Mouse (Mus musculus) hindbrain, embryonic 16.5 days (tissue): ENCODE measurements at regions not wholly inside any gene's neighbourhood (a gene's known extent, or its start where the extent isn't known, plus 50 kb on each side); places are given as distances from the start of the nearest gene placed in this dataset.

Source experiments
- ATAC-seq: fragments of 200-750 bp; cut with Nextera tagmentation; 2 replicates; pipeline ENCODE4 v1.8.0; 2017; ENCODE audit warnings: moderate TSS enrichment, moderate library complexity
- H3K27ac ChIP-seq: fragments of 300-500 bp; sonication (generic); 2 replicates; pipeline ENCODE4 v1.5.1; 2014; ENCODE audit warnings: low read depth, mild to moderate bottlenecking, control low read depth, low read length, moderate library complexity
- H3K27me3 ChIP-seq: fragments of 300-500 bp; sonication (generic); replicated peaks from 2 replicates; pipeline ENCODE4 v1.6.1; 2014; ENCODE audit warnings: low read length; ENCODE audit not compliant: control insufficient read depth, insufficient read depth
- H3K36me3 ChIP-seq: fragments of 300-500 bp; sonication (generic); 2 replicates; pipeline ENCODE4 v1.6.1; 2014; ENCODE audit warnings: mild to moderate bottlenecking, low read length, moderate library complexity, mixed read lengths; ENCODE audit not compliant: control insufficient read depth, insufficient read depth
- H3K4me1 ChIP-seq: fragments of 300-500 bp; sonication (generic); 2 replicates; pipeline ENCODE4 v1.6.1; 2014; ENCODE audit warnings: low read depth, low read length; ENCODE audit not compliant: control insufficient read depth, insufficient read depth
- H3K4me2 ChIP-seq: fragments of 300-500 bp; sonication (generic); 2 replicates; pipeline ENCODE4 v1.6.1; 2014; ENCODE audit warnings: mild to moderate bottlenecking, low read length, control low read depth, moderate library complexity
- H3K4me3 ChIP-seq: fragments of 300-500 bp; sonication (generic); 2 replicates; pipeline ENCODE4 v1.5.1; 2014; ENCODE audit warnings: mild to moderate bottlenecking, low read length, control low read depth, moderate library complexity
- H3K9ac ChIP-seq: fragments of 300-500 bp; sonication (generic); 2 replicates; pipeline ENCODE4 v1.6.1; 2014; ENCODE audit warnings: low read depth, mild to moderate bottlenecking, control low read depth, low read length, moderate library complexity
- H3K9me3 ChIP-seq: fragments of 300-500 bp; sonication (generic); 2 replicates; pipeline ENCODE4 v1.6.1; 2014; ENCODE audit warnings: mild to moderate bottlenecking, low read length, moderate library complexity; ENCODE audit not compliant: control insufficient read depth
- WGBS: fragments of 180-500 bp; shearing (Covaris S2); extraction: QIAGEN DNeasy Blood & Tissue Kit; methylation state at CpG from one replicate; pipeline ENCODE4 v1.1.7; 2014; 5-methylcytosine and 5-hydroxymethylcytosine counted together

DNA sequence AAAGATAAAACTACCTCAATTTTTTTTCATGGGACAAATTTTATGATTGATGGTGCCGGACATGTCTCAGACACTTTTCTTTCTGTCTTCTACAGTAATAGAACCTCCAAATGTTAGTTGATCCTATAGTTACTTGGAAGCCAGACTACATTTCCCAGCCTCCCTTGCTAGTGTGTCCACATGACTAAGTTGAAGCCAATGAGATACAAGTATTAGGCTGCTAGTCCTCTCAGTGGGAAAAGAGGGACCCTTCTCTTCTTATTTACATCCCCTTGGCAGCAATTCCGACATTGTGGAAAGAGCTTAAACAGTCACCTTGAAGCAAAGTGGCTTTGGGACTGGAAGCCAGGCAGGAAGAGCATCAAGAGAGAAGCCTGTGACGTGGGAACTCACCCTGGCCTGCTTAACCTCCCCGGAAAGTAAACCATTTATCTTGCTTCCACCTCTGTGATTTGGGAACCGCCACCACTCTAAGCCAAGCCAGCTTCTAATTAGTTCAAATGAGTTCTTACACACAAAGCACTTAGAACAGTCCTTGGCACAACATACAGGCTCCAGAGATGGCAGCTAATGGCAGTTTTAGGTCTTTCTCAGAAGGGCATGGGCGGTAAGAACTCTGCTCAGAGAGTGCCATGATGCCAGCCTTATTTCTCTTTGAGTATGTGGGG, 241.4 kb upstream of the Gm4791 start:
- peak; percentile 50; the same call in 1 of the 2 replicates for ATAC-seq
- no peak overlapping the region for H3K9ac ChIP-seq
- WGBS: 54% methylated on average over 6 of the region's 6 CpGs

DNA sequence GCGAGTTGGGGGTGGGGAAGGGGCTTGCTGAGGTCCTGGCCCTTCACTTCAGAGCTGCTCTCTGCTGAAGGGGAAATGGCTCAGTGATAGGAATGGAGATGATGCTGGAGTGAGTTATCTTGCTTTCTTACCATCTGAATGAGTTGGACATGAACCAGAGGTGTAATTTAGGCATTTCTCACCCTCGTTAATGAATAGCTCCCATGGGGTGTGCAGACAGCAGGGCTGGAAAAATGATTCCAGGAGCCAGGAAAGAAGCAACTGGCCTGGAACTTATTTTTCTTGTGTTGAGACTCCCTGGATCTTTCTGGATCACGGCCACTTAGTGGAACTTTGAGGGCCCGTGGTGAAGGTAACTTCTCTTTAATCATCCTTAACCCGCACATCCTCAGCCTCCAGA, 246.6 kb upstream of the Gm4791 start:
- Histone ChIP-seq H3K27ac (no peak overlapping the region), H3K4me1 (peaks cover 6% of the 10 kb centered on the region)
- 47% methylated on average over 5 of the region's 5 CpGs for WGBS

More for the DNA sequence above, 241.4 kb upstream of the Gm4791 start:
- no peak overlapping the region for H3K4me2 ChIP-seq
- H3K4me3 ChIP-seq: no peak overlapping the region
- H3K4me1 ChIP-seq: no peaks in the 10 kb centered on the region; the same call in none of the 2 replicates
- no peaks in the 10 kb centered on the region for H3K9me3 ChIP-seq
- no peaks in the 10 kb centered on the region for H3K27me3 ChIP-seq
- no peak overlapping the region; the same call in 1 of the 2 replicates for H3K27ac ChIP-seq
- no peaks in the 10 kb centered on the region for H3K36me3 ChIP-seq

DNA sequence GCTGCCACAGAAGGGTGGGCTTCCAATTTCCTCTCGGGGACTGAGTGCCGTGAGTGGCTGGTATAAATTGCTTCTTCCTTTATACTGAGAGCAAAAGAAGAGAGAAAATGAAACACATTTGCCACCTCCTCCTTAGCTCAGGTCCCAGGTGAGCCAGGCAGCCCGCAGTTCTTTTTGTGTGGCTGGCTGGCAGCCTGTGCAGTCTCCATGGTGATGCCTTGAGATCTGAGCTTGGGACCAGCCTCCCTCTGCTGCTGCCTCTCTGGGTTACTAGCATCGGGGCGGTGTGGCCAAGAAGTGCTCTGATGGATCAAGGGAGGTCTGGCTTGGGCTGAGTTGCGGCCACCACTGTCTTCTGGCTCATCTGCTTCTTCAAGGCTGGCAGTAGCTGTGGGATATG, 249.1 kb upstream of the Gm4791 start:
- H3K9ac ChIP-seq: no peak overlapping the region
- no peak overlapping the region for H3K27ac ChIP-seq
- no peaks in the 10 kb centered on the region for H3K36me3 ChIP-seq
- peak; percentile 64; the same call in 1 of the 2 replicates for ATAC-seq
- no peaks in the 10 kb centered on the region for H3K27me3 ChIP-seq
- H3K4me3 ChIP-seq: no peak overlapping the region
- 46% methylated on average over 6 of the region's 6 CpGs for WGBS
- no peaks in the 10 kb centered on the region for H3K9me3 ChIP-seq
- no peak overlapping the region for H3K4me2 ChIP-seq
- H3K4me1 ChIP-seq: peaks cover 6% of the 10 kb centered on the region

More for the DNA sequence above, 246.6 kb upstream of the Gm4791 start:
- no peaks in the 10 kb centered on the region for H3K36me3 ChIP-seq
- H3K27me3 ChIP-seq: no peaks in the 10 kb centered on the region
- no peak overlapping the region for H3K4me3 ChIP-seq
- no peak for ATAC-seq
- H3K9me3 ChIP-seq: no peaks in the 10 kb centered on the region
- no peak overlapping the region for H3K9ac ChIP-seq
- no peak overlapping the region for H3K4me2 ChIP-seq

DNA sequence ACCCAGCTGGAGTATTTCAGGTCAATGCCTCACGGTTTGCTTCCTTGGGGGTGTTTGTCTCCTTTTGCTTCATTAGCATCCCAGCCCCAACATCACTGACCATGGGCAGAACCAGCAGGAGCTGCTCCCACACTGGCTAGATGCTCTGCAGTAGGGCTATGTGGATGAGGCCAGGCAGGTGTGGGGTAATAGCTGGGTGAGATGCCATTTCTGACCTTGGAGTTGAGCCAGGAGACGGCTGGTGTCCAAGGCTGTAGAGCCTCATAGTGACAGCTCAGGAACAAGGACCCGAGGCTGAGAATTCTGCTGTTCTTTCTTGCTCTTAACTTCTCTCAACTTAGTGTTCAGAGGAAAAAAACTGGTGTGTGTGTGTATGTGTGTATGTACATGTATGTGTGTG, 252.3 kb upstream of the Gm4791 start:
- H3K27ac ChIP-seq: no peak overlapping the region
- no peak overlapping the region for H3K4me3 ChIP-seq
- H3K4me2 ChIP-seq: no peak overlapping the region
- no peak for ATAC-seq
- no peaks in the 10 kb centered on the region for H3K27me3 ChIP-seq
- H3K36me3 ChIP-seq: no peaks in the 10 kb centered on the region
- H3K9me3 ChIP-seq: no peaks in the 10 kb centered on the region
- WGBS: 74% methylated on average over 3 of the region's 3 CpGs
- H3K9ac ChIP-seq: no peak overlapping the region
- H3K4me1 ChIP-seq: peaks cover 6% of the 10 kb centered on the region; the same call in 1 of the 2 replicates

DNA sequence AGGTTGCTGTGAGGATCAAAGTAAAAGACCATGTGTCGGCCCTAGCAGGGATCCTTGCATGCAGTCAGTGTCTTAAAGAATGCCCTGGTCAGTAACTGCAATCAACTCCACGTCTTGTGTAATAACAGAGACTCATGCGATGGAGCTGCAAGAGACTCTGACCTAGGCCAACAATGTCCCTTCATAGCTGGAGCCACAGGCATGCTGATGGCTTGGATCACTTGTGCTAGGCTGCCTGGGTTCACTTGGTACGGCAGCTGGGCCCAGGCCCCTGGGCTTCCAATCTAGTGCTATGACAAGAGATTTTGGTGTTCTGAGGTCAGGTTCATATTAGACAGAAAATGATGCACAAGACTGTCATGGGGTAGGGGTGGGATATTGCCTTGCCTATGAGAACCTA, 258.0 kb upstream of the Gm4791 start:
- no peak for ATAC-seq
- Histone ChIP-seq H3K9me3 (no peaks in the 10 kb centered on the region), H3K27ac (no peak overlapping the region), H3K36me3 (no peaks in the 10 kb centered on the region), H3K4me3 (no peak overlapping the region), H3K9ac (no peak overlapping the region), H3K4me1 (peaks cover 10% of the 10 kb centered on the region), H3K27me3 (no peaks in the 10 kb centered on the region), H3K4me2 (no peak overlapping the region)
- WGBS: 73% methylated on average over 4 of the region's 4 CpGs

DNA sequence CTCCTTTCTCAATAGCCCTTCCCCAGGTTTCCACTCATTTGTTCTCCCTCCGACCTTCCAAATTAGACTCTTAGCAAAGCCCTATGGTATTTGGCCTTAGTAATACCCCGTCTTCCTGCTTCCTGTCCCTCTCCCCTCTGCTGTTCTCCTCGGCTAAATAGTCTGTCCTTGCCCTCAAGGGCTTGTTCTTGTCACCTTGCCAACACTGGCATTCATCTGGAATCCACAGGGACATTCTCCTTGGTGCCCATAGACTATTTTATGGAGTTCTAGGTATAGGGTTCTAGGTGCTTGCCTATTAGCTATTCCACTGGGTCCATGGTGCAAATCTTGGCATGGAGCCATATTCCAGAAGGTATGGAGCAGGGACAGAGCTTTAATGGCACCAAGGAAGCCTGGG, 259.2 kb upstream of the Gm4791 start:
- H3K27ac ChIP-seq: no peak overlapping the region
- H3K9ac ChIP-seq: no peak overlapping the region
- no peaks in the 10 kb centered on the region for H3K36me3 ChIP-seq
- ATAC-seq: no peak
- no peaks in the 10 kb centered on the region for H3K9me3 ChIP-seq
- H3K4me2 ChIP-seq: no peak overlapping the region
- 57% methylated on average over 3 of the region's 3 CpGs for WGBS
- H3K27me3 ChIP-seq: no peaks in the 10 kb centered on the region
- no peak overlapping the region for H3K4me3 ChIP-seq
- H3K4me1 ChIP-seq: peaks cover 10% of the 10 kb centered on the region

DNA sequence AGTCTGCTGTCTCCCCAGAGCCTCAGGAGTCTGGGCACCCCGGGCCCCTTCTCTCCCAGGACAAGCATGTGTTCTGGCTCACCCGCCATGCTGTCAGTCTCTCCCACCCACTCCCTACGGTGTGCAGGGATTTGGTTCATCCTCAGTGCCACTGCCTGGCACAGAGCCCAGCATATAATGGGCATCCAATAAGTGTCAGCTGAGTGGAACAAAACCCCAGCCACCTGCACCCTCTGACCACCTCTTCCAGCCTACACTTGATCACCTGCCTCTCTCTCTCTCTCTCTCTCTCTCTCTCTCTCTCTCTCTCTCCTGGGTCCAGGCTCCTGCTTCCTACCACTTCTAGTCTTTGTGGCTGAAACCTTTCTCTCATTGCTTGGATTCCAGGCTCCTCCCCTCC, 259.9 kb upstream of the Gm4791 start:
- H3K9me3 ChIP-seq: no peaks in the 10 kb centered on the region
- H3K36me3 ChIP-seq: no peaks in the 10 kb centered on the region
- 43% methylated on average over 3 of the region's 3 CpGs for WGBS
- ATAC-seq: no peak; the same call in 1 of the 2 replicates
- H3K4me3 ChIP-seq: no peak overlapping the region
- no peak overlapping the region for H3K4me2 ChIP-seq
- no peaks in the 10 kb centered on the region for H3K27me3 ChIP-seq
- peaks cover 10% of the 10 kb centered on the region for H3K4me1 ChIP-seq
- no peak overlapping the region for H3K27ac ChIP-seq
- H3K9ac ChIP-seq: no peak overlapping the region

DNA sequence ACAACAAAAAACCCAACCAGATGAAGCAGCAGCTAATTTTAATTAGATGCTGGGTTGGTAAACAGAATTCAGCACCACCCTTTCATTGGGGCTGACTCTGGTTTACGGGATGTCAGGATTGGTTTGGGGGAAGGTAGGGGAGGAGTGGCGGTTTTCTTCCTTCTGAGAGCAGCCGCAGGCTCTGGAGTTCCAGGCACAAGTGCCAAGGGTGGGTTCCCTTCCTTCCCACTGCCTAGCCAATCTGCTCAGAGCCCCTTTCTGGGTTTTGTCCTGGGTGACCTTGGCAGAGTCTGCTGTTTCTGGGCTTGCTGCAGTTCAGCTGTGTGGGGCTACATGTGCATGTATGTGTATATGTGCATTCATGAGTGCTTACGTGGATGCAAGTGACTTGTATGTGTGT, 260.5 kb upstream of the Gm4791 start:
- Histone ChIP-seq H3K4me1 (peaks cover 10% of the 10 kb centered on the region), H3K9ac (no peak overlapping the region; the same call in 1 of the 2 replicates), H3K4me3 (no peak overlapping the region), H3K27ac (no peak overlapping the region), H3K4me2 (no peak overlapping the region), H3K36me3 (no peaks in the 10 kb centered on the region), H3K27me3 (no peaks in the 10 kb centered on the region), H3K9me3 (no peaks in the 10 kb centered on the region)
- 50% methylated on average over 4 of the region's 4 CpGs for WGBS
- no peak for ATAC-seq

DNA sequence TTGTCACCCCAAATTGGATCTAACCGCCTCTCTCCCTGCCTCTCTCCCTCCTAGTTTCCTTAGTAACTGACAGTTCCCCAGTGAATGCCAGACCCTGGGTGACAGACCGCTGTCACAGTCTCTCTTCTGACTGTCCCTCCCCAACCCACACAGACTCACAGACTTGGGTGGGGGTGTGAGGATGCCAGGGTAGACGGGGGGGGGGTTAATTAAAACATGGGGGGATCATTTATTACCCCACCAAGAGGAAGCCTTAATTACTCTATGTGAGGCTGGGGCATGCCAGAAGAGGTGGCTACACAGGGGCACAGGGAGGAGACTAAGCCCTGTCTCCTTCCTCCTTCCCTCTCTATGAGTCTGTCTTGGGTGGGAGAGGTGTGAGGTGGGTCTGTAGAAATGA, 261.1 kb upstream of the Gm4791 start:
- Histone ChIP-seq H3K27me3 (no peaks in the 10 kb centered on the region), H3K9ac (no peak overlapping the region; the same call in 1 of the 2 replicates), H3K4me1 (peaks cover 10% of the 10 kb centered on the region), H3K4me3 (no peak overlapping the region), H3K4me2 (no peak overlapping the region), H3K9me3 (no peaks in the 10 kb centered on the region), H3K36me3 (no peaks in the 10 kb centered on the region), H3K27ac (no peak overlapping the region)
- 27% methylated on average over 3 of the region's 3 CpGs for whole genome bisulfite sequencing
- ATAC-seq: no peak
